Mouse (Mus musculus): Measurements from ENCODE around the gene Nepro.

Nepro gene

DNA sequence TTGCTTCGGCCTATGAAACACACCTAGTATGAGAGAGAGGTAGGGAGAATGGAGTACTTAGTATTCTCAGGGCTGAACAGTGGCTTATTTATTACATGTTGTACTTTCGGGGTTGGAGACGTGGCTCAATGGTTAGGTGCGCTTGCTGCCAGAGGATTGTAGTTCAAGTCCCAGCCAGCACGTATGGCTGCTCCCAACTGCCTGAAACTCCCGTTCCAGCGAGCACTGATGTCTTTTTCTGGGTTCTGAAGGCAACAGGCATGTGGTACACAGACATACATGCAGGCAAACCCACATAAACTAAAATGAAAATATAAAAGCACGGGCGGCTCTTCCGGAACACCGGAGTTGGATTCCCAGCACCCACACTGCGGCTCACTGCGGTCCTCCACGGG lies 21.4 kb downstream of the Nepro start:
- in situ Hi-C loops (cut with MboI; ENCODE audit: low pct_unique_long_range_greater_than_20kb in 1 of 2, low sequenced_read_pairs in 2 of 2, unreplicated experiment in 1 of 2) = no loop called here

DNA sequence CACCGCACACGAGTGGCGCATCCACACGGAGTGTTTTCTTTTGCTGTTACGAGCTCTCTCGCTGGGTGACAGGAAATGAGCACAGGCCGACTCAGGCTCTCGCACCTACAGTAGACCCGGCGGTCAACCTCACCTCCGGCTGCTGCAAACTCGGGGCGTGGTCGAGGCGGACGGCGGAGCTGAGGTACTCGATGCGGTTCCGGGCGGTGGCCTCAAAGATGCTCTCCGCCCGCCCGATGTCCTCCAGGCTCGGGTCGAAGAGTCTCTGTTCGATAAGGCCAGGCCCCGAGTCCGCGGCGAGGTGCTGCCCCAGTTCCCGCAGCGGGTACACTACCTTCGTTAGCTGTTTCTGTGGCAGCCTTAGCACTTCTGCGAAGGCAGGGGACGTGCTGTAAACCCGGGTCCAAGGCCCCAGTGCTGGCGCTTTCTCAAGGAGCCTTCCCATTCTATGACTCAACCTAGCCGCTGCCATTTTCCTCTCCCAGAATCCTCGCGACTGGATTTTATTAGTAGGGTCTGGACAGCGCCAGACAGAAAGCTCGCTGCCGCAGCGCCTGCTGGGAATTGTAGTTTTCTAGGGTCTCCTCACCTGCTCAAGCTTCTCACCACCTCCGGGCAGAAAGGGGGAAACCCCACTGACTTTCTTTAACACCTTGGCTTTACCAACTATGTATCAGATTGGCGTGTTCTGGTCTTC lies 21.9 kb downstream of the Nepro start, which contains the start of gene Gtpbp8:
Gtpbp8 (minus strand) TSS at position 498 of the 697 bp plus-strand sequence.
- in situ Hi-C loops (cut with MboI; ENCODE audit: low pct_unique_long_range_greater_than_20kb in 1 of 2, low sequenced_read_pairs in 2 of 2, unreplicated experiment in 1 of 2) = no loop called here

DNA sequence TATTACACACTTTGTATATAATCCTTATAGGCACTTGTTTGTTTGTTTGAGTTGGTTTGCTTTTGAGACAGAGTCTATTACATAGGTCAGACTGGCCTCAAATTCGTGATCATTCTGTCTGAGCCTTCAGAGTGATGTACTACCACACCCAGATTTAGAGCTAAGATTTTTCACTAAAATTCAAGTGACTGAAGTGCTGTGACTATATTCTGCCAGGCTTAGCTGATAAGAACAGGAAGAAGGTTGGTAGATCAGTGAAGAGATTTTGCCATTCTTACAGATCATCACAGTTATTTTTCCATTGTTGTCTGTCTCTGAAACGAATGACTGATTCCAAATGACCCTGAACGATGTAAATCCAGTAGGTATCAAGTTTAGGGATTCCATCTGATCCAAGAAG lies 23.9 kb downstream of the Nepro start:
- in situ Hi-C loops (cut with MboI; ENCODE audit: low pct_unique_long_range_greater_than_20kb in 1 of 2, low sequenced_read_pairs in 2 of 2, unreplicated experiment in 1 of 2) = no loop called here

DNA sequence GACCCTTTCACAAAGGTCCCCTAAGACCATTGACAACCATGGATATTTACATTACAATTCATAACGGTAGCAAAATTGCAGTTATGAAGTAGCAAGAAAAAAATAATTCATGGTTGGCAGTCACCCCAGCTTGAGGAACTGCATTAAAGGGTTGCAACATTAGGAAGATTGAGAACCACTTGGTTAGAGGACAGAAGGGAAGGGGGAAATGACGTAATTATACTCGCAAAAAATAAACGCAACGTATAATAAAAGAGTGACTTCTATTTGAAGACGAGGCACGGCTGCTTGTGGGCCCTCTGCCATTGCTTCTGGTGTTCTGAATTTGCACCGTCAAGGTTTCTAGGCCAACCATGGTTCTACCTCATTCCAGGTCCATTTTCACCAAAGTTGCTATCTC lies 33.6 kb downstream of the Nepro start:
- in situ Hi-C loops (cut with MboI; ENCODE audit: low pct_unique_long_range_greater_than_20kb in 1 of 2, low sequenced_read_pairs in 2 of 2, unreplicated experiment in 1 of 2) = loop anchor here in 1 of 2 experiments (25.0 kb wide), 1 partner anchor 330 kb away; the partner anchor contains the start of gene Ccdc80

DNA sequence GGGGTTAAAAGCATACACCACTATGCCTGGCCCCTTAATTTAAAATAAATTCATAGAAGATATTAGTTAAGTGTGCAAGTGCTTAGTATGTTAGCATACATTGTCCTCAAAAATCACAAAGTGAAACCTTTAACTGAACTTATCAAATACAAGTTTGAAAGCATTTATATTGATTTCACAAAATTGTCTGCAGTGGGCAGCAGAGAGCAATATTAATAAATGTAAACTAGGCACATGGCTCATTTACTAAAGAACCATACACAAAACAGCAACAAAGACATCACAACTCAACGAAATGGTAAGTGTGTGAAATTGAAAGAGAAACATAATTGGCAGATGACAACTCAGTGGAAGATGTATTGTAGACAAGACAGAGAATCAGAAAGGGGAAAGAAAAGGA lies 37.7 kb downstream of the Nepro start:
- in situ Hi-C loops (cut with MboI; ENCODE audit: low pct_unique_long_range_greater_than_20kb in 1 of 2, low sequenced_read_pairs in 2 of 2, unreplicated experiment in 1 of 2) = loop anchor here in 1 of 2 experiments (25.0 kb wide), 1 partner anchor 325 kb away; the partner anchor contains the start of gene Ccdc80

DNA sequence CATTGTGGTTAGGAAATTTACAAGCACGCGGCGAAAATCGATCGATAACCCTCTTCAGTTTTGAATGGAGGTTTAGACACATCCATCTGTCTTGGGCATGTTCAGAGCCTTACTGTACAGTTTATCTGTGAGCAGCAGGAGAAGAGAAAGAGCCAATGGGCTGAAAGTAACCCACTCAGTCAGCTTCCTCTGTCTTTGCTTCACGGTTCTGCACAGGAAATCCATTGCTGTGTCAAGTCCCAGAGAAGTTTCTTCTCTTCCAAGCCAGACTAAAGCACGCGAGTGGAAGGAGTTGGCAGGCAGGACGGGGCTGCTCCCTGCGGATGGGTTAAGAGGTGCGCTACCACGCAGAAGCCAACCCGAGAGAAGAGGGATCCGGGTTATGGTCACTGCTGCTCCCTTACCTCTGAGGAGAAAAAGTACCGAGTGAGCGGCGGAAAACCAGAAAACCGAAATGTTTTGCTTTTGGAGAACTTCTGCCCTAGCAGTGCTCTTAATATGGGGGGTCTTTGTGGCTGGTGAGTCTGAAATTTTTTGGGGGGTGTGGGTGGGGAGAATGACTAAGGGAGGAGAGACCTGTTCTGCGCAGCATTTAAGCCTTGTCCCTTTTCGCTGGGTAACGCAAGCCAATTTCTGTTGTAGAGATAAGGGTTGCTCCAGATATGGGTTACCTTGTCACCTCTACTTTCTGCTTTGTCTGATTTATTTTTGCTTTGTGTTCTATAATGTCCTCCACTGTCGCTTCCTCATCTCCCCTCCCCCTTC lies 41.6 kb downstream of the Nepro start, which contains the start of gene Cd200r1:
Cd200r1 (plus strand) TSS at position 182 of the 765 bp plus-strand sequence.
- in situ Hi-C loops (cut with MboI; ENCODE audit: low pct_unique_long_range_greater_than_20kb in 1 of 2, low sequenced_read_pairs in 2 of 2, unreplicated experiment in 1 of 2) = loop anchor here (5.0 to 25.0 kb wide), 2 partner anchors 322 kb away; partner anchors contain the start of gene Ccdc80 (in 1 of the 2)

DNA sequence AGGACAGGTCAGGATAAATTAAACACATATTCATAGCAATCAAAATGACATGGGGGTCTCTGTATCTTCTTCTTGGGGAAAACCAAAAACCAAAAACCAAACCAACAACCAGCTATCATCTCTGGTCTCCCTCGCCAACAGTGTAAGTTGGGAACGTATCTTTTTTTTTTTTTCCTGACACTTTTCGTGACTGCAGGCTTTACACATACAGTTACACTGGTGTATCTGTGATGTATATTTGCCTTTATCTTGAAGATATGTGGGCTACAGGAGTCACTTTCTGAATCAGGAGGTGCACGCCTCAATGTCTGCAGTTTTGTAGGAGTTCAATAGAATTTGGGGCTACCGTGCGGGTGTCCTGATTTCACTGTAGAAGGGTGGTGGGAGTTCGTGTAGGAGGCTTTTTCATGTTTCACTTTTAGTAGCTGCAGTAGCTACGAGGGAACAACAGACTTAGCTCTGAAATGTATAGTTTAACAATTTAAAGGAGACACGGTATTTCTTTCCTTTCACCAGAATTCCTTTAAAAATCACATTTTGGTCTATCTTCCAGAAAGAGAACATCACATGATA lies 42.3 kb downstream of the Nepro start:
- in situ Hi-C loops (cut with MboI; ENCODE audit: low pct_unique_long_range_greater_than_20kb in 1 of 2, low sequenced_read_pairs in 2 of 2, unreplicated experiment in 1 of 2) = loop anchor here (5.0 to 25.0 kb wide), 2 partner anchors 321 kb away; partner anchors contain the start of gene Ccdc80 (in 1 of the 2)

DNA sequence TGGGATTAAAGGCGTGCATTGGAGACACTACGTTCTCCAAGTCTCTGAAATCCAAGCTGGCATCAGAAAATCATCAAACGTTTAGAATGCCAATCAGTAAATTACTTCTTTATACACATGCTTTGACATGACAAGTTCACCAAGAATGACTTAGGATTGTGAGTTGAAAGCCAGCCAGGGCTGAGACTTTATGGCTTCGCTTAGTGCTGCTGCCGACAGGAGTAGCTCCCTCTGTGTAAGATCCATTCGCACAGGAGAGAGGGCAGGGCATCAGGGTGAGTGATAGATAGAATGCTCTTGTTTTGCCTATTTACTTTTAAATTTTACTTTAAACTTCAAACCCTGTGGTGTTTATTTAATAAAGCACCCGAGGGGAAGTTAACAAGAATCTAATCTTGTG lies 43.4 kb downstream of the Nepro start:
- in situ Hi-C loops (cut with MboI; ENCODE audit: low pct_unique_long_range_greater_than_20kb in 1 of 2, low sequenced_read_pairs in 2 of 2, unreplicated experiment in 1 of 2) = loop anchor here (5.0 to 25.0 kb wide), 2 partner anchors 320 kb away; partner anchors contain the start of gene Ccdc80 (in 1 of the 2)

DNA sequence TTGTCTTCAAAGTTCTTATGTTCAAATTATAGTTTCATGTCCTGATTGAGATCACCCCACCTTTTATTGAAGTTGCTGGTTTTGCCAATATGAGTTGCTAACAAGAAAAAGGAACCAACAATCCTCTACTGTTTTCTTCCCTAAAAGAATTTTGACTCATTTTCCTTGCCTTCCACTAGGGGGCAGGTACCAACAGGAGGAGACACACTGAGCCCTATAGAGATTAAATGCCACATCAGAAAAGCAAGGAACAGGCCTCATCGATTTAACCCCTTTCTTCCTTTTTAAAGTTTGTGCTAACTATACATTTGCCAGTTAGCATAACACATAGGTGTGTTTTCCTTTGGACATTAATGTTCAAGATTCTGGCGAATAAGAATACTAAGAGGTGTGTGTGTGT lies 43.9 kb downstream of the Nepro start:
- in situ Hi-C loops (cut with MboI; ENCODE audit: low pct_unique_long_range_greater_than_20kb in 1 of 2, low sequenced_read_pairs in 2 of 2, unreplicated experiment in 1 of 2) = loop anchor here (5.0 to 25.0 kb wide), 2 partner anchors 319 kb away; partner anchors contain the start of gene Ccdc80 (in 1 of the 2)

DNA sequence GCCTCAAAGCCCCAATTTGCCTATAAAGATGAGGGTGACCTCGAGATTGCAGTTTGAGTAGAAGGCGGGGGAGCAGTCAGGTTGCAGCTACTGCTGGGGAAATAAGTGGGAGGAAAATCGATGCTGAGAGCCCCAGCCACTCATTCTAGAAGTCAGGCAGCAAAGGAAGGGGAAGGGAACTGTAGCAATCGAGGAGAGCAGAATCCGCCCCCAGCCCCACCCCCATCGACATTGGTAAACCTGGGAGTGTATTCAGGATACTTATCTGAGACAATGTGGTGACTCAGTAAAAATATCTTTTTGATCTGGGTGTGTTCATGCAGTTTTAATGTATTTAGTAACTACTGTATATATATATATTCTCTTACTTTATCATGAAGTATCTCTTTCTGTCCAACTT lies 48.5 kb downstream of the Nepro start:
- in situ Hi-C loops (cut with MboI; ENCODE audit: low pct_unique_long_range_greater_than_20kb in 1 of 2, low sequenced_read_pairs in 2 of 2, unreplicated experiment in 1 of 2) = loop anchor here in 1 of 2 experiments (25.0 kb wide), 1 partner anchor 315 kb away; the partner anchor contains the start of gene Ccdc80

DNA sequence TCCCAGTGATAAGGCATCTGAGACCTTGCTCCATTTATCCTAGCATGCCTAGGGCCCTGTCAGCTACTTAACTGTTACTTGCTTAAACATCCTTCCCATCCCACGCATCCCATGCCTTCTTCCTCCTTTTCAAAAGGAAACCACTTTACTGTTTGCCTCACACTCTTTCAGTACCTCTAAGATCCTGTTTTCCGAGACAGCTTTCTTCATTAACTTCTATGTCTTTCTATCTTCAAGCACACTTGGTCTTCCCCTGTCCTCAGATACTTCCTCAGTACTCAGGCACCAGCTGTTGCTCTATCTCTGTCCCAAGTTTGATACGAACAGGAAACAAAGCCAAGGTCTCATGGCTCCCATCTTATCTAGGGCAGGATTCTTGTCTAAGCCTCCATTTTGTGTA lies 49.6 kb downstream of the Nepro start:
- in situ Hi-C loops (cut with MboI; ENCODE audit: low pct_unique_long_range_greater_than_20kb in 1 of 2, low sequenced_read_pairs in 2 of 2, unreplicated experiment in 1 of 2) = loop anchor here in 1 of 2 experiments (25.0 kb wide), 1 partner anchor 314 kb away; the partner anchor contains the start of gene Ccdc80

DNA sequence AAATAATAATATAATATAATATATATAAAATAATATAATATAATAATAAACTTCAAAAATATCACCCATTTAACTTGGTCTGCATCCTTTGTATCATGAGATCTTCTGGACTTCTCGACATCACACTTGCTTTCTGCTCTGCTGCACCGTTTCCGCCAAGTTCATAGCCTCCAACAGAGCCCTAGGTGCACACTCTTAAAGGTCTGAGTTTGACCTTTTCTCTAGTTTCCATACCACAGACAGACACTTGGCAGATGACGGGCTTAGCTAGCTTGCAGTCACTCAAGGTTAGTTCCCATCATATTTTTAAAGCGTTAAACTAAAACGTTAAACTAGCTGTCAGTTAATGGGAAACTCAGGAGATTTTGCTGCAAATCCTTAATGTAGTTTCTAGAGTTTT lies 50.1 kb downstream of the Nepro start:
- in situ Hi-C loops (cut with MboI; ENCODE audit: low pct_unique_long_range_greater_than_20kb in 1 of 2, low sequenced_read_pairs in 2 of 2, unreplicated experiment in 1 of 2) = loop anchor here in 1 of 2 experiments (25.0 kb wide), 1 partner anchor 313 kb away; the partner anchor contains the start of gene Ccdc80

DNA sequence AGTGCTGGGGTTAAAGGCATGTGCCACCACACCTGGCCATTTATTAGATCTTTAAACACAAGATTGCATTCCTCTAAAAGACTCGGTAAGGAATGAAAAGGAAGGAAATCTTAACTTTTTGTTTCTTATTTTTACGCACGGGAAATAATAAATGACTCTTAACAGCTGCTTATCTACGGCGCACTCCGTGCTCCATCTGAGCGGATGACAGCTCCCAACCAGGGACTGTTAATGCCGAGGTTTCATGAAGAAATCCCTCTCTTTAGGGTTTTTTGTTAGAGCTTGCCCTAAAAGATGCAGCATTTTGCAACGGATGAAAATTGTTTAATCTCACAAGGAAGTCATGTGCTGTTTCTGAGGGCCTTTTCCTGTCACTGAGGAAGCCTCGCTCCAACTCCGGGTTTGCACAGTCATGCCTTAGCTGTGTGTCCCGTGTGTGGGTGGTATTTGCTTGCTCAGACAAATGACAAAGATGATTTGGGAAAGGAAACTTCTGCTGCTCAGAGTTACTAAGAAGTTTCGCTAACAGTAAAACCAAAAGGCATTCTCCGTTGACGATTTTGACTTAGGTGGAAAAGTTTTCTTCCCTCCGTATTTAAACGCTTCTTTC lies 54.5 kb downstream of the Nepro start:
- in situ Hi-C loops (cut with MboI; ENCODE audit: low pct_unique_long_range_greater_than_20kb in 1 of 2, low sequenced_read_pairs in 2 of 2, unreplicated experiment in 1 of 2) = no loop called here

DNA sequence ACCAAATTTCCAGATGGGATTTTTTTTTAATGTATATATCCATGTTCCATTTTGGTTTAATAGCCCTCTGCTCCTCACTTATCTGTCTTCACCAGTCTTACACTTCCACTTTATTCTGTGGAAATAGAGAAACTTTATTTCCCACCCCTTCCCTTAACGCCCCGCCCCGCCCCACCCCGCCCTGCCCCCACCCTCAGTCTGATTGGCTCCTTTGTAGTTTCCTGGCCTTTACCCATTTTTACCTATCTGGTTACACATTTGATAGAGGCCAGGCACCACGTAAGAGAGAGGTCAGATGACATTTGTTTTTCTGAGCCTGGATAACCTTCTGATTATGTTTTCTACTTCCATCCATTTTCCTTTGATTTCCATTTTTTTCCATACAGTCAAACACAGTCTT lies 55.4 kb downstream of the Nepro start:
- in situ Hi-C loops (cut with MboI; ENCODE audit: low pct_unique_long_range_greater_than_20kb in 1 of 2, low sequenced_read_pairs in 2 of 2, unreplicated experiment in 1 of 2) = no loop called here

DNA sequence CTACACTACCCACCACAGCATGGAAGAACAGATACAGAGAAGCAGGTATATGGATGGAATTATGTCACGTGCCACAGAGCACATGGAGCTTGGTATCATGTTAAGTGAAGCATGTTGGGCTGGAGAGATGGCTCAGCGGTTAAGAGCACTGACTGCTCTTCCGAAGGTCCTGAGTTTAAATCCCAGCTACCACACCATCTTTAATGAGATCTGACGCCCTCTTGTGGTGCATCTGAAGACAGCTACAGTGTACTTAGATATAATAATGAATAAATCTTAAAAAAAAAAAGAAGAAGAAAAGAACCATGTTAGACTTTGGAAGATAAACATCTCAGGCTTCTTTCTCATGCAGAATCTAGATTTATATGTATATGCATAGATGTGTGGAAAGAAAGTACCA lies 56.6 kb downstream of the Nepro start:
- in situ Hi-C loops (cut with MboI; ENCODE audit: low pct_unique_long_range_greater_than_20kb in 1 of 2, low sequenced_read_pairs in 2 of 2, unreplicated experiment in 1 of 2) = no loop called here
